Mouse (Mus musculus): ENCODE data around the gene Cadm1.

GRCm38 (mm10) chr9:47825668-47826067 lies 295.7 kb downstream of the Cadm1 start:
- no peak for TF ChIP-seq CTCF (IDR thresholded peaks at IDR 0.05; ENCODE audit: extremely low read depth, insufficient read length, insufficient replicate concordance, low read depth, low read length)
- no peak for TF ChIP-seq POLR2A (IDR thresholded peaks at IDR 0.05; ENCODE audit: low read depth, low read length)
